Mouse (Mus musculus): ENCODE measurements around the gene Tigd3. TPM values are rescaled to one million over a fixed set of nuclear protein-coding genes. Genes with fewer than 3 reads are reported as not detected.

Gene Tigd3
- 0.69 and 0.87 TPM in 2 replicates for polyA plus RNA-seq (2012; rRNA removed)

DNA sequence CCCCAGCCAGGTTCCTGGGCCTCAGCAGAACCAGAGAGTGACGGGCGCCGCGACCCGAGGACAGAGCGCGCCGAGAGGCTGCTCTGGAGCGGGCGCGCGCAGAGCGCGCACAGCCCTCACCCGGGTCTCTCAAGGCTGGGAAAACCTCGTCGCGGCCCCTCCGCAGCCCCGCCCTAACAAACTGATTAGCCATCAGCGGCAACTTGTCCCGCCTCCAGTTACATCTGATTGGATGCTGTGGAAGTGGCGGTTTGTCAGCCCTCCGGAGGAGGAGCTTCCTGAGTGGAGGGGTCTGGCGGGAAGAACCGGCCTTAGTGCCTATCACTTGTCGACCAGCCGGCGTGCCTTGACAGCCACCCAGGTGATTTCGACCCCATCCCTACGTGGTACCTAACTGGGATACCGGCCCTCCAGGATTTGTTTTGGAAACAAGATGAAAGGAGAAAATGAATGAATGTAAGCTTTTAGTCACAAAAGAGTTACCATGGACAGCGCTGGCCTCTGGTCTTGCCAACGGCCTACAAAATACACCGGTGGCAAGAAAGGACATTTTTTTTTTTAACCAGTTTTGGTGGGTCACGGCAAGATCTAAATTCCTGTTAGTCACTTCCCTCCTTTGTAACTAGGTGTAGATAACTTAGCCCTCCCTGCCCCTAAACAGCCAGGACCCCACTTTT lies at the start of gene Tigd3:
Tigd3 (minus strand) TSS at position 148 of the 677 bp plus-strand sequence.
- DNase-seq (ENCODE audit: low spot score) = peak; percentile 67

DNA sequence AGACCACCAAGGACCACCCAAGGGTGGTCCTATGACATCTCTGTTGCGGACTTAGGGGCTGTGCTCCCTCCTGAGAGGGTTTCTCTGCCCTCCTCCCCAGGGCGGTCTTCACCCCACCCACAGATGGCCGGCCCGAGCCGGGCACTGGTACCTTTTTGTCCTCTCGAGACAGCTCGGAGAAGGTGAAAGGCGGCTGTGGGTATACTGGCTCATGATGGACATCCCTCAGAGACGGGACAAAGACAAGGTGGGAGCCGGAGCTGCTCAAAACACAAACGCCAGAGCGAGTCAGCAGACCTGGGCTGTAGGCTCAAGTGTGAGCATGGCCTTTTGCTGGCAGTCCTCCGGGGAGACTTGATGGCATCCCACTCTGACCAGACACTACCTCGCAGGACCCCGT lies 49.5 kb upstream of the Tigd3 start:
- no peak for DNase-seq (ENCODE audit: low spot score)

DNA sequence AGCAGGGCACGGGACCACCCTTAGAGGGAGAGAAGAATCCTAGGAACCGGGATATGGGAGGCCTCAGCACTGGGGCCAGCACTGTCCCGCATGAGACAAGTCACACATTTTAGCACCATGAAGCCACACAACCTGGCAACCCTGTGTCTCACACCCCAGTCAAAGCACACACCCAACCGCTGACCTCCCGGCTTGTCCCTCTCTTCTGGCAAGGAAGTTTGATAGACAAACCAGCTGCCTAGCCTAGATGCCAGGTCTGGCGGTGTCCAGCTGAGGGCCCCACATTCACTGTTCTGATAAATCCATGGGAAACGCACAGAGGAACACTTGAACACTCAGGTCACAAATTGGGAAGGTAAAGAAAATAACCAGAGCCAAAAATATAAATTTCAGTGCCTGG lies 48.6 kb upstream of the Tigd3 start:
- no peak for DNase-seq (ENCODE audit: low spot score)

DNA sequence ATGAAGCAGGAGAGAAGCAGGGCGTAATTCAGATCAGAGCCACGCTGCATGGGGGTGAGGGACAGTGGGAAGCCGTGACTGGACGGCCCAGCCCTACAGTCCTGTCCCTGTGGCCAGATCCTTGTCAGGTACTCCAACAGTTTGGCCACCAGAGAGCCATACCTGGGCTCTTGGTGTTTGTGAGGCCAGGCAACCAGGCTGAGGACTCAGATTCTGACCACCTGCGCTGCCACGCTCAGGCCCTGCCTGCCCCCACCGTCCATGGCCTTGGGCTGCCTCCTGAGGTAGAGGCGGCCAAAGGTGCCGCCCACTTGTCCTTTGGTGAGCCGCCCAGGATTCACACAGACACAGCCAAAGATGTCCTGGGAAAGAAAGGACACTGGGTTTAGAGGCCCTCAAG lies 46.7 kb upstream of the Tigd3 start:
- no peak for DNase-seq (ENCODE audit: low spot score)

DNA sequence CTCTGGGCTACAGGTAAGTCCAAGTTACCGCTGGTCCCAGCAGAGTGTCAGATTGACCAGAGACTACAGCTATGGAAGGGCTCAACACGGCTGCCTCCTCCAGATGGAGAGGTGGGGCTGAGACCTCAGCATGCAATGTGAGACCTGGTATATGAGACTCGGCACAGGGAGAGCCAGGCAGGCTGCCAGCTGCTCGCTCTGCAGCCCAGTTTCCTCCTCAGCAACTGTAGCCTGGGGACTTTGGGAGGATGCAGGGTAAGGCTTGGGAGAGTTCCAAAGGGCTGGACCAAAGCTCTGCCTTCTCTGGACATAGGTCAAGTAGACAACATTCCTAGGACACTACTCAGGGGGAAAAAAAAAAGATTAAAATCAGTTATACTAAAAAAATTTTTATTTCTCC lies 46.2 kb upstream of the Tigd3 start:
- DNase-seq (ENCODE audit: low spot score) = peak; percentile 38

DNA sequence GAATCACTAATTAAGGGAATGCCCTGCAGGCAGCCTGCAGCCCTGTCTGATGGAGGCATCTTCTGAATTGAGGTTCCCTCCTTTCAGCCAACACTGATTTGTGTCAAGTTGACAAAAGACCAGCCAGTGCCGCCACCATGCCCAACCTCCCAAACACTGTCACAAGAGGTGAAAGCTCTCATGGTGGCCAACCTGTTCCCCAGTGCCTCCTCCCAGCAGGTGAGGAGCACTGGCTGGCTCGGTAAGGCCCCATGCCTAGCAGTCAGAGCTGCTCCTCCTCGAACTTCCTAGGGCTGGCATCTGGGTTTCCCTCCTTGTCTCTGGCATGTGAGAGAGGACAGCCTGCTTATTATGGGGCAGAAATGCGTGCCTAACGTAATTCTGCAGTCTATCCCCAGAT lies 45.8 kb upstream of the Tigd3 start:
- DNase-seq (ENCODE audit: low spot score) = no peak

DNA sequence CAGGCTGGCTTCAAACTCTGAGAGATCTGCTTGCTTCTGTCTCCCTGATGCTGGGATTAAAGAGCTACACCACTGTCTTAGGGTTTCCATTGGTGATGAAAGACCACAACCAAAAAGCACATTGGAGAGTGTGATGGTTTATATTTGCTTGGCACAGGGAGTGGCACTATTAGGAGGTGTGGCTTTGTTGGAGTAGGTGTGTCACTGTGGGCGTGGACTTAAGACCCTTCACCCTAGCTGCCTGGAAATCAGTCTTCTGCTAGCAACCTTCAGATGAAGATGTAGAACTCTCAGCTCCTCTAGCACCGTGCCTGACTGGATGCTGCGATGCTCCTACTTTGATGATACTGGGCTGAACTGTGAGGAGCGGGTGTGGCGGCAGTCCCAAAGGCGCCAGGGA lies 44.6 kb upstream of the Tigd3 start:
- no peak for DNase-seq (ENCODE audit: low spot score)

DNA sequence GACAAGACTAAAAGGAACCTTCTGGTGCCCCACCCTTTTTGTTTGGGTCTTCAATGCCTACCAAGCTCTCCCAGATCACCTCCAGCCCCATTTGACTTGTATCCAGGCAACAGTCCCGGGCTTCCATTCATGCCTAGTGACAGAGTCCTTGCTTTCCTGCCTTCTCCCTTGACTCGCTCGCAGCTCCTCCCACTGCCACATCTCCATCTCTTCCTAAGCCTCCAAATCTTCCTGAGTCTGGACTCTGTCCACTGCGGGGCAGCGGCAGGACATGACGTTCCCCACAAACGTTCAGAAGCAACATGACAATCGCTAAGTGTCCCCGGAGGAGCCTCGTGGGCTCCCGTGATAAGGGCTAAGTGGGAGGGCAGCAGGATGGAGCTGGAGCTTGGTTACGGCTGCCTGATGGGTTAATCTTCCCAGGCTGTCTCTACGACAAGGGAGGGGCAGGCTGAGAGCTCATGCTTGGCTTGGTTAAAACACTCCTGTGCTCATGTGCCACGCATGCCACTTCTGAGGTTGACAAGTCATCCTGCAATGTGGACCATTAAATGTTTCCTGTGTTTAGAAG lies 44.0 kb upstream of the Tigd3 start:
- DNase-seq (ENCODE audit: low spot score) = no peak

DNA sequence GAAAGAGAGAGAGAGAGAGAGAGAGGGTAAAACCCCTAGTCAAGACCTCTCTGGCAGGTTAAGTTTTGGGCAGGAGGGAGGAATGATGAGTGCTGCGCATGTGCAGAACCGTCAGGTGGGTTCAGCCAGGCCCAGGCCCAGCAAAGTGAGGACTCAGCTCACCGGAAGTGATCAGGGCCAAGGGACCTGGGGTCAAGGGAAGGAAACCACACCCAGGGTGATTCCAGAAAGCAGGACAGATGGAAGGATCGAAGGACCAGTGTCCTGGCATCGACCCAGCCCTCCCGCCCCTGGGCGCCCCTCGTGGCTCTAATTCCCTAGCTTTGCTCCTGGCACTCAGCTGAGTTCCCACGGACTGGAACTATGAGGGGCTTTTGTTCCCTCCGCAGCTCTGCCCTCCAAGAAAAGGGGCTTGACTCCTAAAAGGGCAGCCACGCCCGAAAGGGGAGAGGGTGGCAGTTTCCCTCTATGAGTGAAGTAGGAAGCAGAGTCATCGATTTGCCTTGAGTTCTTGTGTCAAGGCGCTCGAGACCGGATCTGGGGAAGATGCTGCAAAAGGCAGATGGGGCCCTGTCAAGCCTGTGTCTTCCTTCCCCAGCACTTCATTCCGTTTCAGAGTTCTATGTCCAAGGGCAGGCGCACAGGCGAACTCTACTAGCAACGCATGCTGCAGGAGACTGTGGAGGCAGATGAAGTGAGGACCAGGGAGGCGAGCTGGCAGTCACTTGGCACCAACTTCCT lies 43.3 kb upstream of the Tigd3 start:
- no peak for DNase-seq (ENCODE audit: low spot score)

DNA sequence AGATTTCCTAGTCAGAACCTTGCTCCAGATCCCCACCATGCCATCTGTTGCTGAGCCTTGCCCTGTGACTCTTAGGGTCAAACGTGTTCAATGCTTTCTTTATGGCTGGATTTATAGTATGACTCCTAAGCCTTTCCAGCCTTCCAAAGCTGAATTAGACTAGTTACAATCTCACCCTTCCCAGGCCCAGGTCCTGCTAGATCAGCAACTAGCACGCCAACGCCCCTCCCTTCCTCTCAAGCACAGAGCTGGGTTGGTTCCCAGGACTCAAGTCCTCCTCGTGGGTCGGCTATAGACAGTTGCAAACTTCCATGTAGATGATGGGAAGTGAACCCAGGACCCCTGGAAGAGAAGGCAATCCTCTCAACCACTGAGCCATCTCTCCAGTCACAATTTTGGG lies 41.7 kb upstream of the Tigd3 start:
- no peak for DNase-seq (ENCODE audit: low spot score)

DNA sequence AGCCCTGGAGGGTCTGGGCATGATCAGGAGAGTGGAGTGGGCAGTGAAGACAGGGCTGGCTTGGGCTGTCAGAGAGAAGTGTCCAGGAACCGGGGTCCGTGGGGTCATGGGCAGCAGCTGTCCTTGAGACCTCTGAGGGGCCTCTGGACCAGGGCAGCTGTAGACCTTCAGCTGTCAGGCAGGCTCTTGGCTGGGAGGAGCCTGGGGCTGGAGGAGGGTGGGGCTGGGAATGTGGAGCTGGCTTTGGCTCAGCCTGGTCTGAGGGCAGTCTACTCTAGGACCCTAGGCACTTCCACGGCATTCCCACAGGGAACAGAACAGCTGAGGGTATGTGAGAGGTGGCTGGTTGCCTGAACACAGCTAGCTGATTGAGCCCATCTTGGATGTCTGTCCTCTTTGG lies 41.3 kb upstream of the Tigd3 start:
- peak; percentile 35 for DNase-seq (ENCODE audit: low spot score)

DNA sequence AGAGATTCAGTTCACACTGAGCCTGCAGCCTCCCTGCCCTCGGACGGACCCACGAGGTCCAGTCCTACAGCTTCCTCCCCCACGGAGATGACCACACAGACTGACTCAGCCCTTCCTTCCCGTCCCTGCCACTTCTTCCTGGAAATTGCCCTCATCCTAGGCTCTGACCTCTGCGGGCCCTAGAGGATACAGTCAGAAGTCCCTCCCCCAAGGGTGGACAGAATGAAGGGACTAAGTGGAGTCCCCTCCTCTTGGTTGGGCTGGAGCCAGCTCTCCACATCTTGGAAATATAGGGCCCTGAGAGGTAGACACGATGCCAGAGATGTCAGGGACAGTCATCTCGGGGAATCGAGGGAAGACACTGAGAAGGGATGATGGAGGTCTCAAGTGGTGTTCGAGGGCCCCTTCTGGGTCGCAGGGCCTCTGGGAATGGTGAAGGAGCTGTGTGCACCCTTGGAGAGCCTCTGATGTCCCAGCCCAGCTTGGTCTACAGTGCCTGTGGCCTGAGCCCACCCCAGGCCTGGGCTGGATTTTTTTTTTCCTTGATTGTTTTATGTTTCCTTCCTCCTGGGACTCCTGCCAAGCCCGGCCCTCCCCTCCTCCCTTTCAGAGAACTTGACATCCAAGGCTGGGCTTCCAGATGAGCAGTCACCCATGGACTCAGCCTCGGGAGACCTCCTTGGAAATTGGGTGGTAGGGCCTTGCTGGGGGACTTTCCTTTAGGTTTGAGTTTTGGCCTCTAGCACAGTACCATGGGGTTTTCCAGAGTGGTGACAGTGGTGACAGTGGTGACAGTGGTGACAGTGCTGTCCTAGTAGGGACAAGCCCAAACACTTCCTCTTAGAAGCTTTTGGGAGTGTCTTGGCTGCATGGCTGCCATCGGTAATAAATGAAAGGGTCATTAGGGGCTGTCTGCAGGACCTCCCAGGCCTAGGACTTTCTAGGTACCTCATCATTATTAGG lies 36.0 kb upstream of the Tigd3 start:
- no peak for DNase-seq (ENCODE audit: low spot score)

DNA sequence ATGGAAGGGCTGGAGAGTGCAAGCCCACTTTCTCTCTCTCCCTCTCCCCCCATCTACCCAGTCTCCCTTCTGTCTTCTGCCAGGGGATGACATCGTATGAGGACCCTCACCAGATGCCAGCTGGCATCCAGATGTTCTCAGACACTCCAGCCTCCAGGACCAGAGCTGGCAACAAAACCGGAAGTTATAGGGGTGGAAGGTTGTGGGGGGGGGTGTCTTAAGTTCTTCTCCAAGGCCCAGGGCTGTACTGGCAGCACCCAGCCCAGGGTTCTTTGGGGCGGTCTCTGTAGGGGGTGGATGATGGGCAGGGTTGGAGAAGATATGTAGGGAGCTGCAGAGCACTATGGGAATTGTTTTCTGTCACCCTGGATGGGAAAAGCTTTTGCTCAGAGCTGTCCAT lies 34.6 kb upstream of the Tigd3 start:
- no peak for DNase-seq (ENCODE audit: low spot score)

DNA sequence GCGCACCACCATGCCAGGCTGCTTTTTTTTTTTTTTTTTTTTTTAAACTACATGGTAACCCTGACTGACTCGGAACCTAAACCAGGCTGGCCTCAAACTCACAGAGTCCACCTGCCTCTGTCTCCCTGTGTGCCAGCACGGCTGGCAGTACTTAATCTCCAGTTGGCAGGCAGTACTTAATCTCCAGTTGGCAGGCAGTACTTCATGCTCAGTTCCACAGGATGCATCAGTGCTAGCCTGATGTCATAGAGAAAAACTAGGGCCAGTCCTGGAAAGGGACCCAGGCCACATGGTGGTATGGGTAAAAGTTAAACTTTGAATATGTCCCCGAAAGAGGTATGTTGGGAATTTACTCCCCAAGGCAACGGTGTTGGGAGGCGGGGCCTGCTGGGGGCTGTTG lies 34.2 kb upstream of the Tigd3 start:
- DNase-seq (ENCODE audit: low spot score) = no peak

DNA sequence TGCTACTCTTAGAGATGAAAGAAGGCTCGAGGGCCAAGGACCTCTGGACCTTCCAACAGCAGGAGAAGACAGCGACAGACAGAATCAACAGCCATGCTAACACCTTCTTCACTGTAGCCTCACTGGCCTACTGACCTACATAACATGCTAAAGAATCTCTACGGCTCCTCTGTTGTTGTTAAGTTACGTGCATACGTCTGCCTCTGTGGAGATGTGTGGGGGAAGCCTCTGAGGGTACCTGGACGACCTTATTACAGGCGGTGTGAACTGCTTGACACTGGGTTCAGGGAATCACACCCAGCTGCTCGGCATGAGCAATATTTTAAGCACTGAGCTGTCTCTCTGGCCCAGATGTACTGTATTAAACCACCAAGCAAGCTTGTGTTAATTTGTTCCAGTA lies 33.6 kb upstream of the Tigd3 start:
- DNase-seq (ENCODE audit: low spot score) = no peak

DNA sequence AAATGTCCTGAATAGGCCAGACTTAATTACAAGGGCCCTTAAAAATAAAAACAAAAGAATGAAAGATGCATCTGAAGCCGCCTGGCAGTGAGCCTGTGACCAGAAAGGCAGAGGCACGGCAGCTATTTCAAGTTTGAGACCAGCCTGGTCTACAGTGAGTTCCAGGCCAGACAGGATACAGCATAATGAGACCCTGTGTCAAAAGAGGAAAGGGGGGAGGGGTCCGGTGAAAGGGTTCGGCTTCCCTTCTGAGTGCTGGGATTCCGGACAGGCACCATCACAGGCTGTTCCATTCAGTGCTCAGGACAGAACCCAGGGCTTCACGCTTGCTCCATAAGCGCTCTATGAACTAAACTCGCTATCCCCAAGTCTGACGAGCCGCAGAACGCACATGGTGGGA lies 33.1 kb upstream of the Tigd3 start:
- no peak for DNase-seq (ENCODE audit: low spot score)

DNA sequence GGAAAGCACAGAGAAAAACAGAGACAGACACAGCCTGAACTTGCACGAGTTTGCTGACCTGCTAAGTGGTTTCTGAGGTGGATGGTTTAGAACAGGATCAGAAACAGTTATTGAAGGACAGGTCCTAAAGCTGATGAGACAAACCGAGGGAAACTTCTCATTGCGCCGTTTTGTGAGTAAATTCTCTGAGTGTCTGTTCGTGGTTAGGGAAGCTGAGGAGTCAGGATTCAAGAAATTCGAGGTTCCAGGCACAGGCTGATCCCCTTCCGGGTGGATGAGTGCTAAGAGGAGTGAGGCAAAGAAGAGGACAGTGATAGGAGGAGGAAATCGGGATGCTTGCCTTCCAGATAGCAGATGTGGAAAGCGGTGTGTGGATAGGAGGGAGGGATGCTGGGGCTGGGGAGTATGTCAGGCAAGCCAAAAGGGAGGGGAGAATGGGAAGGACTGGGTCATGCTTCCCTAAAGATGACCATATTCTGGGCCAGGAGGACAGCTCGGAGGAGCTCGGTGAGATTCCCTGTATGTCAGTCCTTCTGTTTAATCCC lies 31.4 kb upstream of the Tigd3 start:
- no peak for DNase-seq (ENCODE audit: low spot score)

DNA sequence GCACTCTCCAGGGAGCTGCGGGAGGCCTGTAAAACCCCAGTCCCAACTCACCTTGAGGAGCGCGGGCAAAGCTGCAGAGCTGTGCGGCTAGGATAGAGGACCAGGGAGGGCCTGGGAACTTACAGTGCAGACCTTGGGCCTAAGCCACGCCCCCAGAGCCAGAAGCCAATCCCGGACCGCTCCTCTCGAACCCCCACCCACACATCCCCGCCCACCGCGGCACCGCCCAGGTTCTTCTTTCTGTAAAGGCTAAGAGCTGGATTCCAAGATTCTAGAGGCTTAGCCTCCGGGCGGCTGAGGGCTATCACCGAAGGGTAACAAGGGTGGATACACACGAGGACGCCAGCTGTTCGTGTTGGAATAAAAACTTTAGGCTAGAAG lies 30.8 kb upstream of the Tigd3 start, which contains the start of gene Cdc42ep2:
Cdc42ep2 (minus strand) TSS at position 104 of the 381 bp plus-strand sequence.
- DNase-seq (ENCODE audit: low spot score) = peak; percentile 88

DNA sequence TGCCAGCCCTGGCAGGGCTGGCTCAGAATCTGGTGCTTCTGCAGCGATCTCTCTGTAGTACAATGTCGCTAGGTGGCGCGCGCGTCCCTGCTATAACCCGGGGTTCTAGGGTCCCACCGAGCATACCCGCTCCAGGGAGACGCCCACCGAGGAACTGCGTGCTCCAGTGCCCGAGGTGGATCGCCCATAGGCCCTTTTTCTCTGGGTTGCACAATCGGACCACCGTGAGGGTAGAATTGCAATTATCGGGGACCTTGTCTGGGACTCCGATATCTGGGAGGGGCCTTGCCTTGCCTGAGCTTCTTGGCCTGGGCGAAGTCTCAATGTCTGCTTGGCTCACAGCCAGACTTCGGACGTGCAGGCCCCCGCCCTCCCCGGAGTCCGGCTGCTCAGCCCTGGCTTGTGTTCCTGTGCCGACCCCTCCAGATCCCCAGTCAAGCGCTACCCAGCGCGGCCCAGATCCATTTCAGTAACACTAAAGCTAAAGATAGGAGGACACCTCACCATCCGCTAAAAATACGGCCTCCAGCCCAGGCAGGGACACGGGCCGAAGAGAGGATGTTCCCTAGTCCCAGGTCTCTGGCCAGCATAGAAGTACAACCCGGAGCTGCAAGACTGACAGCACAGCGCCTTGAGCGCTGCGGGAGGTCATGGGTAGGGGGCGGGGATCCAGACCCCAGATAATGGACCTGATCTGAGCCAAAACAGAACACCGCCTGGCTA lies 30.2 kb upstream of the Tigd3 start:
- DNase-seq (ENCODE audit: low spot score) = peak; percentile 75

DNA sequence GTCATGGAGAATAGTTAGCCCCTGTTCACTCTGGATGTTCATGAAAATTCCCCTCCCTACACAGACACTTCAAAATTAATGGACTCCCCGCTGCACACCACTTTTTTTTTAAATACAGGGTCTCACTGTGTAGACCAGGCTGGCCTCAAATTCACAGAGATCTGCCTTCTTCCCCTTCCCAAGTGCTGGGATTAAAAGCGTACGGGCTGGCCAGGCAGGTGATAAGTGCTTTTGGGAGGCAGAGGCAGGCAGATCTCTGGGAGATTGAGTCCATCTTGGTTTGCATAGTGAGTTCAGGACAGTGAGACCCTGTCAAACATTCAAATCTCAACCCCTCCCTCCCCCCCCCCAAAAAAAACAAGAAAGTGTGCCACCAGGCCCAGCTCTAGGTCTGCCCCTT lies 29.0 kb upstream of the Tigd3 start:
- DNase-seq (ENCODE audit: low spot score) = no peak

Measured in urinary bladder, adult 2 months (tissue).